In genomic region chr13:111604826-111605225, GRCm38 (mm10) we compare ENCODE assay signal across 44 mouse cellular contexts. TPM values are rescaled to one million over a fixed set of nuclear protein-coding genes. Genes with fewer than 3 reads are reported as not detected.
DNase-seq lines count a peak whose midpoint lies in the region; ATAC-seq lines count a peak whose summit lies in the region.
"Had no signal": no experiment of that assay in that cellular context is flagged by ENCODE, and none has a peak within 500 bp of the region (broad histone marks: within the 10 kb centered on the region; RNA-seq: fewer than 3 reads in every experiment).

No protein-coding gene starts in this region.

- H3K9ac ChIP-seq in liver, embryonic 13.5 days: peak overlapping the region; percentile 34; the same call in 1 of the 2 replicates
- no peak overlapping the region for H3K9ac ChIP-seq in forebrain, embryonic 13.5 days
- H3K9ac ChIP-seq: embryonic facial prominence, embryonic 13.5 days; heart, embryonic 13.5 days; hindbrain, embryonic 15.5 days; lung, embryonic 14.5 days; neural tube, embryonic 12.5 days had no signal

- peak; percentile 25 for DNase-seq in heart, adult 11 months
- no peak for DNase-seq in heart, postnatal 10 days
- DNase-seq in liver, embryonic 13.5 days: peak; percentile 50
- no peak for DNase-seq in MN1 (ENCODE audit: low spot score)
- DNase-seq in cerebellum, adult 11-12 months: no peak
- DNase-seq: adrenal gland, postnatal 36 days; cerebellum, adult 9-11 months; gastrocnemius, adult 2 months; gastrocnemius, postnatal 36 days; heart, postnatal 14 days; kidney, adult 11 months; kidney, postnatal 25 days; lung, embryonic 14.5 days; lung, postnatal 14 days; right cerebral cortex, postnatal 14 days; thymus, adult 18-20 months; thymus, postnatal 25 days had no signal

- no peaks in the 10 kb centered on the region for H3K27me3 ChIP-seq in erythroblast, embryonic 14.5 days (ENCODE audit: control insufficient read depth)
- H3K27me3 ChIP-seq in liver, embryonic 13.5 days: no peaks in the 10 kb centered on the region; the same call in 1 of the 2 replicates
- no peaks in the 10 kb centered on the region for H3K27me3 ChIP-seq in forebrain, embryonic 13.5 days
- H3K27me3 ChIP-seq: CH12.LX; embryonic facial prominence, embryonic 13.5 days; heart, embryonic 13.5 days; hindbrain, embryonic 15.5 days; neural tube, embryonic 12.5 days had no signal

- intact Hi-C loops in heart, postnatal 10 days (cut with DNase I): no loop called here

- WGBS in liver, embryonic 13.5 days (ENCODE audit: insufficient replicate concordance): 31% methylated on average over 5 of the region's 5 CpGs
- WGBS in forebrain, embryonic 13.5 days: 96% methylated on average over 5 of the region's 5 CpGs

- peak overlapping the region; percentile 15 for H3K4me3 ChIP-seq in erythroblast, embryonic 14.5 days (replicated peaks)
- no peak overlapping the region for H3K4me3 ChIP-seq in liver, embryonic 13.5 days (replicated peaks)
- H3K4me3 ChIP-seq in forebrain, embryonic 13.5 days: no peak overlapping the region
- H3K4me3 ChIP-seq: embryonic facial prominence, embryonic 13.5 days; gastrocnemius, adult 2 months; heart, embryonic 13.5 days; hindbrain, embryonic 10.5 days; hindbrain, embryonic 15.5 days; myocyte; neural tube, embryonic 12.5 days had no signal

- no peaks in the 10 kb centered on the region for H3K36me3 ChIP-seq in erythroblast, embryonic 14.5 days (ENCODE audit: control insufficient read depth)
- H3K36me3 ChIP-seq in liver, embryonic 13.5 days: no peaks in the 10 kb centered on the region
- H3K36me3 ChIP-seq in forebrain, embryonic 13.5 days (ENCODE audit: poor library complexity, severe bottlenecking): no peaks in the 10 kb centered on the region
- H3K36me3 ChIP-seq: embryonic facial prominence, embryonic 13.5 days; heart, embryonic 13.5 days; hindbrain, embryonic 10.5 days; hindbrain, embryonic 15.5 days; neural tube, embryonic 12.5 days had no signal

- peaks cover under 1% of the 10 kb centered on the region for H3K9me3 ChIP-seq in erythroblast, embryonic 14.5 days (ENCODE audit: control insufficient read depth, low read length)
- H3K9me3 ChIP-seq in liver, embryonic 13.5 days (replicated peaks): no peaks in the 10 kb centered on the region
- no peaks in the 10 kb centered on the region for H3K9me3 ChIP-seq in forebrain, embryonic 13.5 days (replicated peaks)
- H3K9me3 ChIP-seq: embryonic facial prominence, embryonic 13.5 days; hindbrain, embryonic 10.5 days; hindbrain, embryonic 15.5 days; neural tube, embryonic 12.5 days had no signal

- ATAC-seq in liver, embryonic 13.5 days (ENCODE audit: low read depth): peak; percentile 99
- peak; percentile 96 for ATAC-seq in megakaryocyte progenitor cell, adult 5-6 weeks (replicated peaks; ENCODE audit: poor library complexity)
- ATAC-seq in forebrain, embryonic 13.5 days: no peak
- ATAC-seq: forebrain, embryonic 14.5 days; inflammation-experienced regulatory T-cells, adult 6 months; midbrain, embryonic 16.5 days had no signal

- peak overlapping the region; percentile 45 for H3K4me2 ChIP-seq in liver, embryonic 13.5 days
- no peak overlapping the region for H3K4me2 ChIP-seq in forebrain, embryonic 13.5 days
- H3K4me2 ChIP-seq: embryonic facial prominence, embryonic 13.5 days; heart, embryonic 13.5 days; hindbrain, embryonic 15.5 days; lung, embryonic 14.5 days; midbrain, embryonic 11.5 days; neural tube, embryonic 12.5 days had no signal

- no peak overlapping the region; the same call in 1 of the 2 replicates for H3K27ac ChIP-seq in liver, embryonic 13.5 days
- H3K27ac ChIP-seq in forebrain, embryonic 13.5 days: no peak overlapping the region
- H3K27ac ChIP-seq: embryonic facial prominence, embryonic 13.5 days; gastrocnemius, adult 2 months; heart, embryonic 13.5 days; hindbrain, embryonic 10.5 days; hindbrain, embryonic 15.5 days; neural tube, embryonic 12.5 days had no signal

- peaks cover 23% of the 10 kb centered on the region for H3K4me1 ChIP-seq in erythroblast, embryonic 14.5 days (ENCODE audit: control insufficient read depth)
- H3K4me1 ChIP-seq in liver, embryonic 13.5 days (replicated peaks): peaks cover 19% of the 10 kb centered on the region
- no peaks in the 10 kb centered on the region for H3K4me1 ChIP-seq in forebrain, embryonic 13.5 days
- H3K4me1 ChIP-seq: embryonic facial prominence, embryonic 13.5 days; heart, embryonic 13.5 days; hindbrain, embryonic 10.5 days; hindbrain, embryonic 15.5 days; neural tube, embryonic 12.5 days had no signal

RNA-seq across cellular contexts. Expression of gene Gm10198, which starts 12.2 kb away (rescaled TPM):
- not detected for total RNA-seq in heart, postnatal 10 days (2021)
- polyA plus RNA-seq in erythroblast, embryonic 14.5 days (2012): not detected in 2 replicates
- not detected in 2 replicates for polyA plus RNA-seq in liver, embryonic 13.5 days (2015; fragmentation: Nextera tagmentation; extraction: Ambion mirVana)
- not detected in 2 replicates for total RNA-seq in megakaryocyte progenitor cell, adult 5-6 weeks (2015)
- not detected in 2 replicates for total RNA-seq in megakaryocyte progenitor cell, adult 5-6 weeks (2017)
- polyA plus RNA-seq in forebrain, embryonic 13.5 days (2015; fragmentation: Nextera tagmentation; extraction: Ambion mirVana): not detected in 2 replicates
- total RNA-seq: adrenal gland, adult 18-20 months; adrenal gland, postnatal 36 days; CH12.LX; ES-E14; gastrocnemius, adult 2 months; gastrocnemius, postnatal 36 days; heart, adult 8-10 months; heart, postnatal 14 days; layer of hippocampus, adult 18-20 months; layer of hippocampus, postnatal 14 days; left cerebral cortex, adult 8-10 months; left cerebral cortex, postnatal 36 days had no signal
- polyA plus RNA-seq: brain, embryonic 14.5 days; C2C12; embryonic facial prominence, embryonic 13.5 days; forebrain, embryonic 14.5 days; heart, embryonic 13.5 days; hindbrain, embryonic 10.5 days; hindbrain, embryonic 15.5 days; inflammation-experienced regulatory T-cells, adult 6 months; kidney, embryonic 14.5 days; limb, embryonic 14.5 days; lung, embryonic 14.5 days; midbrain, embryonic 11.5 days; midbrain, embryonic 16.5 days; myocyte; neural tube, embryonic 12.5 days; small intestine, adult 2 months; stomach, embryonic 16.5 days had no signal

RNA-seq across cellular contexts. Expression of gene Gm49496, which starts 55.1 kb away (rescaled TPM):
- not detected for total RNA-seq in heart, postnatal 10 days (2021)
- polyA plus RNA-seq in erythroblast, embryonic 14.5 days (2012): not detected in 2 replicates
- polyA plus RNA-seq in liver, embryonic 13.5 days (2015; fragmentation: Nextera tagmentation; extraction: Ambion mirVana): not detected in 2 replicates
- total RNA-seq in megakaryocyte progenitor cell, adult 5-6 weeks (2015): not detected in 2 replicates
- 1.3 and 2.2 TPM in 2 replicates for total RNA-seq in megakaryocyte progenitor cell, adult 5-6 weeks (2017)
- polyA plus RNA-seq in forebrain, embryonic 13.5 days (2015; fragmentation: Nextera tagmentation; extraction: Ambion mirVana): not detected in 2 replicates
- total RNA-seq: adrenal gland, adult 18-20 months; adrenal gland, postnatal 36 days; CH12.LX; gastrocnemius, adult 2 months; gastrocnemius, postnatal 36 days; heart, adult 8-10 months; heart, postnatal 14 days; layer of hippocampus, adult 18-20 months; layer of hippocampus, postnatal 14 days; left cerebral cortex, adult 8-10 months; left cerebral cortex, postnatal 36 days had no signal
- polyA plus RNA-seq: brain, embryonic 14.5 days; C2C12; embryonic facial prominence, embryonic 13.5 days; forebrain, embryonic 14.5 days; heart, embryonic 13.5 days; hindbrain, embryonic 10.5 days; hindbrain, embryonic 15.5 days; inflammation-experienced regulatory T-cells, adult 6 months; kidney, embryonic 14.5 days; limb, embryonic 14.5 days; lung, embryonic 14.5 days; midbrain, embryonic 11.5 days; midbrain, embryonic 16.5 days; myocyte; neural tube, embryonic 12.5 days; small intestine, adult 2 months; stomach, embryonic 16.5 days had no signal

Comparison
In these comparisons a context has a peak if more than half of its experiments do, and no peak if none do; other contexts are left out.
1. DNase-seq: peak in heart, adult 11 months (single experiment) and liver, embryonic 13.5 days (single experiment); none in heart, postnatal 10 days (0 of 2), MN1 (single experiment) and cerebellum, adult 11-12 months (single experiment).